Mouse (Mus musculus) v-Abl transformed pro-B cells (cell line): ENCODE results near the gene Asic4.

Source experiments
- in situ Hi-C, 2 experiments: fragments of 400-800 bp; cut with MboI; formaldehyde crosslinking; loops; one replicate each; pipeline ENCODE4 v1.15.1; 2025; ENCODE audit not compliant: unreplicated experiment in 2 of 2

The Asic4 gene

GRCm38 (mm10) chr1:75462636-75463035 is 12.4 kb downstream of the Asic4 start:
- in situ Hi-C loops, result loop anchor here (5.0 to 10.0 kb wide), 2 partner anchors 60 to 208 kb away; no protein-coding TSS in a partner anchor

- in situ Hi-C loops, result loop anchor here (5.0 to 10.0 kb wide), 2 partner anchors 61 to 209 kb away; no protein-coding TSS in a partner anchor
Observed at GRCm38 (mm10) chr1:75463652-75464204, 13.5 kb downstream of the Asic4 start.

- in situ Hi-C loops, result loop anchor here (5.0 to 10.0 kb wide), 2 partner anchors 125 to 213 kb away; no protein-coding TSS in a partner anchor
Observed at GRCm38 (mm10) chr1:75467215-75467927, 17.1 kb downstream of the Asic4 start.

GRCm38 (mm10) chr1:75469287-75469825 is 19.1 kb downstream of the Asic4 start:
- in situ Hi-C loops, result loop anchor here (5.0 to 10.0 kb wide), 2 partner anchors 127 to 215 kb away; no protein-coding TSS in a partner anchor

DNA sequence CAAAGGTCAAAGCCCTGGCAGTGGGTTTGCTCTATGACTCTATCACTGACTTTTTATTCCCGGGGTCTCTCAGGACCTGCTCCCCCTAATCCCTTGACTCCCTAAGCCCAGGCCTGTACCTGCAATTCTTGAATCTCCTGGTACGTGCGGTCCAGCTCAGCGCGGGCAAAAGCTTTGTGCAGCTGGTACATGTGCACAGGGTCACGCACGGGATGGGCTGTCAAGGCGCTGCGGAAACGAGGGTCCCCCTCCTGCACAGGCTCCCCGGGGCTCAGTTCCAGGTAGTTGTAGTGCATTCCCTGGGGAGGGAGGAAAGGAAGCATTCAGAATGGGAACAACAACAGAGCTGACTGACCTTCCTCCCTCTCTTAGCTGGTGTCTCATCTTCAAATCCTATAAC is 26.2 kb downstream of the Asic4 start:
- in situ Hi-C loops, result loop anchor here (5.0 kb wide), 4 partner anchors 46 to 121 kb away; partner anchors contain the start of gene Stk11ip (in 1 of the 2)

- in situ Hi-C loops, result loop anchor here (5.0 kb wide), 4 partner anchors 45 to 120 kb away; partner anchors contain the start of gene Stk11ip (in 1 of the 2)
Observed at GRCm38 (mm10) chr1:75477264-75477965, 27.2 kb downstream of the Asic4 start.

GRCm38 (mm10) chr1:75477966-75478290 is 27.7 kb downstream of the Asic4 start:
- in situ Hi-C loops, result loop anchor here (5.0 kb wide), 4 partner anchors 44 to 119 kb away; partner anchors contain the start of gene Stk11ip (in 1 of the 2)

GRCm38 (mm10) chr1:75478497-75478896 is 28.3 kb downstream of the Asic4 start:
- in situ Hi-C loops, result loop anchor here (5.0 kb wide), 4 partner anchors 44 to 119 kb away; partner anchors contain the start of gene Stk11ip (in 1 of the 2)

DNA sequence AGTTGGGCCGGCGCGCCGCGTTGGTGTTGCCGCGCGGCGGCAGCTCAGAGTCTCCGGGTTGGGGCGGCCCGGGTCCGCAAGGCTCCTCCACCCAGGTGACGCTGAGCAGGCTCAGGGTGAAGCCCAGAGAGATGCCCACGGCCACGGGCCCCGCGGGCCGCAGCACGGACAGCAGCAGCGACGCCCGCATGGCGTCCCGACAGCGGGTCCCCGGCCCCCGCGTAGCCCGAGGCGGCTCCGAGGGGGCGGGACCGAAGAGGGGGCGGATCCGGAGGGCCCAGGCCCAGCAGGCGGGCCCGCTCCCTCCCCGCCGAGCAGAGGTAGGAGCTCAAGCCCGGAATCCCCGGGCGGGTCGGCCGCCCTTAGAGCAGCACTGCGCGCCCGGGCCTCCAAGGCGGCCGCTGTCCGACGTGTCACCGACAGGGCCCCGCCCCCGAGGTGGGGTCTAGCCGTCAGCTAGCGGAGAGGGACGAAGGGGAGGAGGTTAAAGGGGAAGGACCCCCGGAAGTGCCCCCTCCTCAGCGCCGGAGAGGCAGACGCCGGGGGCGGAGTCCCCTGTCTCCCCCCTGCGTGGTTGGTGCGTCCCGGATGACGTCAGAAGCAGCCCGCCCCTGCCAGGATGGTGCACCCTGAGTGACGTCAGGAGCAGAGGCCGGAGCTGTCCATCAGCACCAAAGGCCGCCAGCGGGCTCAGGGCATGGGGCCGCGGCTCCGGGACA is 28.8 kb downstream of the Asic4 start, which contains the start of the genes Chpf and Tmem198:
Chpf (minus strand) TSS at position 392 of the 719 bp plus-strand sequence.
Tmem198 (plus strand) TSS at position 617 of the 719 bp plus-strand sequence.
- in situ Hi-C loops, result loop anchor here (5.0 kb wide), 4 partner anchors 43 to 118 kb away; partner anchors contain the start of gene Stk11ip (in 1 of the 2)

- in situ Hi-C loops, result loop anchor here (5.0 kb wide), 4 partner anchors 43 to 118 kb away; partner anchors contain the start of gene Stk11ip (in 1 of the 2)
Observed at GRCm38 (mm10) chr1:75479635-75479989, 29.4 kb downstream of the Asic4 start.

DNA sequence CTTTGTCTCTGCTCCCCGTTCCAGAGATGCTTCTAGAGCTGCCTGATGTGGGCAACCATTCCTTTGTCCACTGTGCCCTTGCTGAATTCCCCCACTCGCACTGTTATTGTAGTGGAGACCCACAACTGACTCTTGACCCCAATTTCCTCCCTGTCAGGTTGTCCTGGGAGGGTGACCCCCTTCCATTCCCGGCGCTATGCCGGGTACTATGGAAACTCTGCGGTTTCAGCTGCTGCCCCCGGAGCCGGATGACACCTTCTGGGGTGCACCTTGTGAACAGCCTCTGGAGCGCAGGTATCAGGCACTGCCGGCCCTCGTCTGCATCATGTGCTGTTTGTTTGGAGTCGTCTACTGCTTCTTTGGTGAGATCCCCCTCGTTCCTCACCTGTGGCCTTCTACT is 29.8 kb downstream of the Asic4 start:
- in situ Hi-C loops, result loop anchor here in 1 of 2 experiments (5.0 kb wide), 1 partner anchor 37 kb away; no protein-coding TSS in a partner anchor

- in situ Hi-C loops, result loop anchor here in 1 of 2 experiments (5.0 kb wide), 1 partner anchor 37 kb away; no protein-coding TSS in a partner anchor
Observed at GRCm38 (mm10) chr1:75480735-75481134, 30.5 kb downstream of the Asic4 start.

GRCm38 (mm10) chr1:75486561-75486960 is 36.3 kb downstream of the Asic4 start:
- in situ Hi-C loops, result no loop called here

DNA sequence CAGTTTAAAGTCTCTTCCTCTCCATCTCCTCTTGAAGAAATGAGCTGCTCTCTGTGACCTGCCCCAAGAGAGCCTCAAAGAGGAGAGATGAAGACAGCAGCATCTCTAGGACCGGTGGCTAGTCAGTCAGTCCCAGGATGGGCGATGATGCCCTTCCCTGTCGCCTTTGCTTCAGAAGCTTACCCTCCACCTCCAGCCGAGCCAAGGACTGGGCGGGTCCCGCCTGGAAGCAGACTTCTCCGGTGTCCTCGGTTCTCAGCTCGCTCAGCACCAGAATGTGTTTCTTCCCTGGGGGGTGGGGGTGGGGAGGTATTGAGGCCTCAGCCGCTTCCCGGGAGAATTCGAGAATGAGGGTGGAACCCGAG is 36.8 kb downstream of the Asic4 start:
- in situ Hi-C loops, result no loop called here

- in situ Hi-C loops, result no loop called here
Observed at GRCm38 (mm10) chr1:75487405-75488161, 37.3 kb downstream of the Asic4 start.

- in situ Hi-C loops, result no loop called here
Observed at GRCm38 (mm10) chr1:75490785-75491551, 40.7 kb downstream of the Asic4 start.

- in situ Hi-C loops, result no loop called here
Observed at GRCm38 (mm10) chr1:75492579-75493170, 42.4 kb downstream of the Asic4 start.
